ENCODE assay signal across 14 mouse cellular contexts in the genomic region with DNA sequence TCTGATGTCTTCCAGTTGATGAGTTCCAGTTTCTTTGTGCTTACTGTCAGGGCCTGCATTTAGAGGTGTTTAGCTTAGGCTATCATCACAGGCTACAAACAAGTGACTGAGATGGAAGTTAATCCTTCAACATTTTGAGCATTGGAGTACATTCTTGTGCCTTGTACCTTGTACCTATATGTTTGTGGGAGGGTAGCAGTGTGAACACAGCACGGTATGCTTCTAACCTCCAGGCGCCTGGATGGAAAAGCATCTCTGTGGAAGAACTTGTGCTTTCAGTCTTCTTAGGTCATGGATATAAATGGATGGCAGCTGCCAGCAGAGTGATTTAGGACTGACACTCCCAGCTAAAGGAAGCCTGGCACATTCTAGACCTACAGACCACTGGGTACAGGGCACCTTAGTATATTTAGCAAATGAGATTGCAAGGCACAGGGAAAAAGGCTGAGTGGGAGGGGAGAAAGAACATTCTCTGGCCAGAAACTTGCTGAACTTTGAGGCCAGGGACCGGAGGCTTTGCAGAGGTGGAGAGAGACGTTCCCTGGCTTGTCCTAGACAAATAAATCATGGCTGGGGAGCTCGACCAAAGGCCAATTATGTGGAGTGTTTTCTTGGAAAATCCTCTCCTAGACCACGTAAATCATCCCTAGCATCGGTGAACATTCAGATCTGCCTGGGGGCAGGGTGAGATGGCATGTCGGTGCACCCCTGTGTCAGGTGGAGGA.
DNase-seq lines count a peak whose midpoint lies in the region; ATAC-seq and TF ChIP-seq lines count a peak whose summit lies in the region.
"Had no signal": no experiment of that assay in that cellular context is flagged by ENCODE, and none has a peak within 500 bp of the region (broad histone marks: within the 10 kb centered on the region; RNA-seq: fewer than 3 reads in every experiment).

No protein-coding gene starts in this region.

- H3K79me2 ChIP-seq in myocyte (ENCODE audit: control insufficient read depth, insufficient read depth), result no peaks in the 10 kb centered on the region

- no peak for DNase-seq in lung, postnatal 0 days (ENCODE audit: low spot score)
- DNase-seq in lung, adult 18-20 months, result no peak
- DNase-seq in embryo, embryonic 11 days, result peak; percentile 39
- peak; percentile 95 for DNase-seq in kidney, adult 2 months
- DNase-seq in thymus, postnatal 36 days, result no peak
- no peak for DNase-seq in lung, postnatal 10 days
- no peak for DNase-seq in left cerebral cortex, adult 11 months (ENCODE audit: low spot score)
- DNase-seq: cerebellum, postnatal 25 days; heart, postnatal 14 days; lung, embryonic 14.5 days; midbrain, embryonic 14.5 days; right cerebral cortex, postnatal 25 days had no signal

- H3K4me2 ChIP-seq in lung, postnatal 0 days (replicated peaks; ENCODE audit: low read depth, low read length), result no peak overlapping the region
- H3K4me2 ChIP-seq in myocyte (ENCODE audit: low read depth), result peak overlapping the region; percentile 20
- H3K4me2 ChIP-seq: lung, embryonic 14.5 days had no signal

- H3K36me3 ChIP-seq in lung, postnatal 0 days (ENCODE audit: insufficient read depth, low read length), result no peaks in the 10 kb centered on the region
- H3K36me3 ChIP-seq in kidney, adult 2 months (ENCODE audit: control insufficient read depth, insufficient read depth, low read length), result no peaks in the 10 kb centered on the region
- H3K36me3 ChIP-seq in myocyte (ENCODE audit: control insufficient read depth, insufficient read depth), result no peaks in the 10 kb centered on the region

- no peak overlapping the region for H3ac ChIP-seq in myocyte (ENCODE audit: control insufficient read depth, insufficient read length)

- no peaks in the 10 kb centered on the region for H3K9me3 ChIP-seq in lung, postnatal 0 days (ENCODE audit: low read length)

- no peak overlapping the region for H3K27ac ChIP-seq in lung, postnatal 0 days (ENCODE audit: low read length)
- H3K27ac ChIP-seq in kidney, adult 2 months (ENCODE audit: insufficient read depth, low read depth, low read length), result peak overlapping the region; percentile 89

- H3K9ac ChIP-seq in lung, postnatal 0 days (replicated peaks; ENCODE audit: low read depth), result no peak overlapping the region
- H3K9ac ChIP-seq: lung, embryonic 14.5 days had no signal

- H3K4me1 ChIP-seq in lung, postnatal 0 days (ENCODE audit: insufficient read depth, low read depth, low read length), result no peaks in the 10 kb centered on the region
- peaks cover 35% of the 10 kb centered on the region for H3K4me1 ChIP-seq in kidney, adult 2 months (ENCODE audit: control insufficient read depth, insufficient read depth, low read length)

- TF ChIP-seq POLR2A in kidney, adult 2 months (IDR thresholded peaks at IDR 0.05; ENCODE audit: low read depth, low read length), result no peak
- TF ChIP-seq POLR2A in myocyte (IDR thresholded peaks at IDR 0.05; ENCODE audit: insufficient read length, low read depth), result no peak

- no peak overlapping the region for H3K4me3 ChIP-seq in lung, postnatal 0 days (ENCODE audit: low read depth, low read length)
- no peak overlapping the region for H3K4me3 ChIP-seq in kidney, adult 2 months (ENCODE audit: insufficient read depth, low read depth, low read length)
- H3K4me3 ChIP-seq in myocyte, result no peak overlapping the region

- 51% methylated on average over 8 of the region's 8 CpGs for WGBS in lung, postnatal 0 days
- 42% methylated on average over 8 of the region's 8 CpGs for WGBS in kidney, adult 2 months

- no peak for TF ChIP-seq EP300 in lung, postnatal 0 days (IDR thresholded peaks at IDR 0.05)

- TF ChIP-seq CTCF in lung, postnatal 0 days (IDR thresholded peaks at IDR 0.05), result peak; percentile 13; the same call in 1 of the 2 replicates
- TF ChIP-seq CTCF in kidney, adult 2 months (conservative IDR thresholded peaks at IDR 0.05; ENCODE audit: insufficient read depth, insufficient read length, low read depth, low read length), result no peak; the same call in 1 of the 2 replicates

- no peaks in the 10 kb centered on the region for H3K27me3 ChIP-seq in lung, postnatal 0 days (replicated peaks; ENCODE audit: insufficient read depth, low read length)
- H3K27me3 ChIP-seq in kidney, adult 2 months (replicated peaks; ENCODE audit: control insufficient read depth, insufficient read depth, low read length), result no peaks in the 10 kb centered on the region
- no peaks in the 10 kb centered on the region for H3K27me3 ChIP-seq in myocyte (ENCODE audit: control insufficient read depth, insufficient read depth, insufficient read length)
- H3K27me3 ChIP-seq: CH12.LX had no signal

- ATAC-seq in lung, postnatal 0 days, result no peak

TF ChIP-seq in myocyte, 11 proteins besides CTCF, POLR2A, EP300 and RAD21:
- TF ChIP-seq MYOD1 (IDR thresholded peaks at IDR 0.05; ENCODE audit: control insufficient read depth in 1 of 3, insufficient read length in 2 of 3, low read depth in 2 of 3), result peak; percentile 67 to 92 (median 90)
- TF ChIP-seq MYOG (IDR thresholded peaks at IDR 0.05; ENCODE audit: control insufficient read depth in 1 of 3, insufficient read depth in 1 of 3, insufficient read length in 2 of 3, low read depth in 2 of 3), result peak in 2 of 3 experiments; percentile 44 to 73
- TF ChIP-seq CEBPB (IDR thresholded peaks at IDR 0.05; ENCODE audit: insufficient read depth, poor library complexity, severe bottlenecking), result no peak

Comparison
In these comparisons a context has a peak if more than half of its experiments do, and no peak if none do; other contexts are left out.
1. DNase-seq: peak in embryo, embryonic 11 days (single experiment) and kidney, adult 2 months (single experiment); none in lung, postnatal 0 days (single experiment), lung, adult 18-20 months (0 of 2), thymus, postnatal 36 days (0 of 2), lung, postnatal 10 days (single experiment) and left cerebral cortex, adult 11 months (single experiment).